In genomic region chrX:75083982-75084773, GRCm38 (mm10) we compare ENCODE assay signal across 8 mouse cellular contexts. TPM values are rescaled to one million over a fixed set of nuclear protein-coding genes. Genes with fewer than 3 reads are reported as not detected.
DNase-seq lines count a peak whose midpoint lies in the region; ATAC-seq and TF ChIP-seq lines count a peak whose summit lies in the region.

No protein-coding gene starts in this region.

- peak overlapping the region; percentile 67 for H3K4me2 ChIP-seq in intestine, postnatal 0 days (replicated peaks; ENCODE audit: low read depth)
- peak overlapping the region; percentile 74 for H3K4me2 ChIP-seq in liver, embryonic 15.5 days
- H3K4me2 ChIP-seq in neural tube, embryonic 14.5 days (ENCODE audit: low read depth, low read length): peak overlapping the region; percentile 48

- no peaks in the 10 kb centered on the region for H3K4me1 ChIP-seq in intestine, postnatal 0 days (replicated peaks; ENCODE audit: control insufficient read depth, insufficient read depth, low read length)
- H3K4me1 ChIP-seq in liver, embryonic 15.5 days (replicated peaks): peaks cover 7% of the 10 kb centered on the region
- H3K4me1 ChIP-seq in neural tube, embryonic 14.5 days (ENCODE audit: control insufficient read depth, insufficient read depth, low read length): no peaks in the 10 kb centered on the region

- WGBS in intestine, postnatal 0 days: 25% methylated on average over 25 of the region's 26 CpGs
- WGBS in liver, embryonic 15.5 days (ENCODE audit: insufficient replicate concordance): 12% methylated on average over 26 of the region's 26 CpGs
- WGBS in neural tube, embryonic 14.5 days: 32% methylated on average over 19 of the region's 26 CpGs

- H3K27ac ChIP-seq in intestine, postnatal 0 days (ENCODE audit: low read depth, low read length): no peak overlapping the region
- H3K27ac ChIP-seq in liver, embryonic 15.5 days (replicated peaks): peak overlapping the region; percentile 24; the same call in 1 of the 2 replicates
- H3K27ac ChIP-seq in neural tube, embryonic 14.5 days (ENCODE audit: low read depth, low read length): no peak overlapping the region

- H3K9ac ChIP-seq in intestine, postnatal 0 days (ENCODE audit: low read depth, low read length): no peak overlapping the region
- peak overlapping the region; percentile 64 for H3K9ac ChIP-seq in liver, embryonic 15.5 days
- H3K9ac ChIP-seq in neural tube, embryonic 14.5 days (replicated peaks; ENCODE audit: low read depth, low read length): peak overlapping the region; percentile 47

- no peaks in the 10 kb centered on the region for H3K36me3 ChIP-seq in intestine, postnatal 0 days (ENCODE audit: control insufficient read depth, insufficient read depth)
- no peaks in the 10 kb centered on the region for H3K36me3 ChIP-seq in liver, embryonic 15.5 days (replicated peaks)
- H3K36me3 ChIP-seq in neural tube, embryonic 14.5 days (ENCODE audit: control insufficient read depth, insufficient read depth, low read length): no peaks in the 10 kb centered on the region

- peak overlapping the region; percentile 44 for H3K4me3 ChIP-seq in intestine, postnatal 0 days (ENCODE audit: low read depth, low read length)
- H3K4me3 ChIP-seq in liver, embryonic 15.5 days (replicated peaks): peak overlapping the region; percentile 65
- peak overlapping the region; percentile 41 for H3K4me3 ChIP-seq in neural tube, embryonic 14.5 days (ENCODE audit: low read depth, low read length)

- TF ChIP-seq CTCF in intestine, postnatal 0 days (IDR thresholded peaks at IDR 0.05; ENCODE audit: low read depth): no peak

- no peaks in the 10 kb centered on the region for H3K9me3 ChIP-seq in intestine, postnatal 0 days (ENCODE audit: control insufficient read depth)
- H3K9me3 ChIP-seq in liver, embryonic 15.5 days (replicated peaks): no peaks in the 10 kb centered on the region
- no peaks in the 10 kb centered on the region for H3K9me3 ChIP-seq in neural tube, embryonic 14.5 days (ENCODE audit: control insufficient read depth, low read length)

- no peaks in the 10 kb centered on the region for H3K27me3 ChIP-seq in intestine, postnatal 0 days (replicated peaks; ENCODE audit: control insufficient read depth, insufficient read depth, low read length)
- H3K27me3 ChIP-seq in liver, embryonic 15.5 days: no peaks in the 10 kb centered on the region
- no peaks in the 10 kb centered on the region for H3K27me3 ChIP-seq in neural tube, embryonic 14.5 days (ENCODE audit: control insufficient read depth, insufficient read depth, low read length)

- peak; percentile 44 for DNase-seq in CD4-positive helper T cell, adult 2 months (ENCODE audit: low read depth, low spot score)
- DNase-seq in MN1 (ENCODE audit: low spot score): peak; percentile 7
- peak; percentile 23 for DNase-seq in gastrocnemius, postnatal 25 days
- no peak for DNase-seq in thymus, postnatal 14 days

- peak; percentile 69 for ATAC-seq in common myeloid progenitor, adult 5-6 weeks (replicated peaks; ENCODE audit: low read depth, poor library complexity, severe bottlenecking)
- no peak for ATAC-seq in intestine, postnatal 0 days
- ATAC-seq in liver, embryonic 15.5 days (ENCODE audit: insufficient read depth): peak; percentile 76
- peak; percentile 89 for ATAC-seq in neural tube, embryonic 14.5 days (ENCODE audit: low read depth)

RNA-seq across cellular contexts. Expression of gene Gab3, which starts 1.1 kb away (rescaled TPM):
- 1.8 and 2.4 TPM in 2 replicates for total RNA-seq in common myeloid progenitor, adult 5-6 weeks (2017)
- 1 to 10 TPM in 1 of 2 experiments, under 1 TPM in 1; 0.84 to 1.1 TPM for total RNA-seq in gastrocnemius, postnatal 25 days (2021)
- 1.4 and 1.7 TPM in 2 replicates for polyA plus RNA-seq in intestine, postnatal 0 days (2015; fragmentation: Nextera tagmentation; extraction: Ambion mirVana)
- 1.2 and 1.6 TPM in 2 replicates for polyA plus RNA-seq in liver, embryonic 15.5 days (2015; fragmentation: Nextera tagmentation; extraction: Ambion mirVana)
- 2.3 and 2.7 TPM in 2 replicates for polyA plus RNA-seq in neural tube, embryonic 14.5 days (2014; fragmentation: Nextera tagmentation; extraction: Ambion mirVana)

RNA-seq across cellular contexts. Expression of gene Dkc1, which starts 11.5 kb away (rescaled TPM):
- total RNA-seq in common myeloid progenitor, adult 5-6 weeks (2017): 442 and 489 TPM in 2 replicates
- total RNA-seq in gastrocnemius, postnatal 25 days (2021): 10 to 100 TPM; 24.4 to 26.2 TPM
- polyA plus RNA-seq in intestine, postnatal 0 days (2015; fragmentation: Nextera tagmentation; extraction: Ambion mirVana): 27.3 and 29.5 TPM in 2 replicates
- polyA plus RNA-seq in liver, embryonic 15.5 days (2015; fragmentation: Nextera tagmentation; extraction: Ambion mirVana): 66.7 and 73.9 TPM in 2 replicates
- 45.9 and 56.4 TPM in 2 replicates for polyA plus RNA-seq in neural tube, embryonic 14.5 days (2014; fragmentation: Nextera tagmentation; extraction: Ambion mirVana)

RNA-seq across cellular contexts. Expression of gene Mpp1, which starts 46.6 kb away (rescaled TPM):
- total RNA-seq in common myeloid progenitor, adult 5-6 weeks (2017): 36.8 and 38.4 TPM in 2 replicates
- total RNA-seq in gastrocnemius, postnatal 25 days (2021): 10 to 100 TPM; 12.8 to 17.8 TPM
- 262 and 284 TPM in 2 replicates for polyA plus RNA-seq in intestine, postnatal 0 days (2015; fragmentation: Nextera tagmentation; extraction: Ambion mirVana)
- polyA plus RNA-seq in liver, embryonic 15.5 days (2015; fragmentation: Nextera tagmentation; extraction: Ambion mirVana): 135 and 147 TPM in 2 replicates
- 21.6 and 28.0 TPM in 2 replicates for polyA plus RNA-seq in neural tube, embryonic 14.5 days (2014; fragmentation: Nextera tagmentation; extraction: Ambion mirVana)
